Comparison of ENCODE assay signal across 8 mouse cellular contexts in genomic region chr11:114040391-114041035, GRCm38 (mm10). TPM values are rescaled to one million over a fixed set of nuclear protein-coding genes. Genes with fewer than 3 reads are reported as not detected.
DNase-seq lines count a peak whose midpoint lies in the region; ATAC-seq and TF ChIP-seq lines count a peak whose summit lies in the region.

No protein-coding gene starts in this region.

- no peaks in the 10 kb centered on the region for H3K9me3 ChIP-seq in heart, embryonic 10.5 days
- no peaks in the 10 kb centered on the region for H3K9me3 ChIP-seq in limb, embryonic 11.5 days (ENCODE audit: control insufficient read depth, low read length)

- DNase-seq in heart, adult 2 months: peak; percentile 19 to 23
- no peak for DNase-seq in heart, postnatal 25 days (ENCODE audit: low spot score)
- DNase-seq in cerebellum, postnatal 10 days: peak; percentile 78 to 81
- peak; percentile 90 for DNase-seq in heart, embryonic 10.5 days (ENCODE audit: low spot score)
- no peak for DNase-seq in limb, embryonic 11.5 days (ENCODE audit: low spot score)
- peak; percentile 53 for DNase-seq in retina, postnatal 7 days (ENCODE audit: low read depth, low spot score)
- no peak for DNase-seq in frontal cortex, postnatal 36 days (ENCODE audit: low spot score in 2 of 2)

- no peak overlapping the region for H3K9ac ChIP-seq in heart, adult 2 months (ENCODE audit: low read depth, low read length)
- no peak overlapping the region for H3K9ac ChIP-seq in limb, embryonic 11.5 days (ENCODE audit: low read length)

- no peak overlapping the region for H3K4me2 ChIP-seq in limb, embryonic 11.5 days (ENCODE audit: low read depth, severe bottlenecking)

- H3K27ac ChIP-seq in heart, adult 2 months: no peak overlapping the region
- peak overlapping the region; percentile 84 for H3K27ac ChIP-seq in heart, embryonic 10.5 days
- H3K27ac ChIP-seq in limb, embryonic 11.5 days (replicated peaks; ENCODE audit: low read depth, low read length): no peak overlapping the region

- H3K36me3 ChIP-seq in heart, adult 2 months (ENCODE audit: control insufficient read depth, insufficient read depth, low read length): no peaks in the 10 kb centered on the region
- no peaks in the 10 kb centered on the region for H3K36me3 ChIP-seq in heart, embryonic 10.5 days
- H3K36me3 ChIP-seq in limb, embryonic 11.5 days (ENCODE audit: control insufficient read depth, insufficient read depth, low read length): no peaks in the 10 kb centered on the region

- no peak for TF ChIP-seq CTCF in heart, adult 2 months (IDR thresholded peaks at IDR 0.05)

- H3K4me3 ChIP-seq in heart, adult 2 months: no peak overlapping the region
- H3K4me3 ChIP-seq in heart, embryonic 10.5 days: peak overlapping the region; percentile 13
- no peak overlapping the region for H3K4me3 ChIP-seq in limb, embryonic 11.5 days (ENCODE audit: low read depth, low read length)

- no peak for TF ChIP-seq EP300 in heart, adult 2 months (IDR thresholded peaks at IDR 0.05; ENCODE audit: insufficient read depth, low read depth, low read length)

- H3K27me3 ChIP-seq in heart, adult 2 months (ENCODE audit: control insufficient read depth, insufficient read depth, low read length): no peaks in the 10 kb centered on the region
- no peaks in the 10 kb centered on the region for H3K27me3 ChIP-seq in heart, embryonic 10.5 days (ENCODE audit: insufficient read depth, poor library complexity, severe bottlenecking)
- H3K27me3 ChIP-seq in limb, embryonic 11.5 days (ENCODE audit: control insufficient read depth, insufficient read depth, low read length): no peaks in the 10 kb centered on the region

- intact Hi-C loops in heart, adult 2 months (cut with DNase I): no loop called here
- intact Hi-C loops in heart, postnatal 25 days (cut with DNase I): no loop called here

- no peaks in the 10 kb centered on the region for H3K79me2 ChIP-seq in heart, adult 2 months (replicated peaks; ENCODE audit: control insufficient read depth, insufficient read depth, low read length)

- ATAC-seq in limb, embryonic 11.5 days (ENCODE audit: insufficient number of reproducible peaks, low FRiP score, low TSS enrichment, low read depth): 0 out of 2 replicates have a peak, but pooled peaks have one; percentile 41
- ATAC-seq in granulocyte monocyte progenitor cell, adult 5-6 weeks (replicated peaks; ENCODE audit: poor library complexity, severe bottlenecking): no peak

- TF ChIP-seq POLR2A in heart, adult 2 months (IDR thresholded peaks at IDR 0.05; ENCODE audit: insufficient read depth, low read depth, low read length): no peak

- 17% methylated on average over 9 of the region's 10 CpGs for WGBS in heart, adult 2 months
- WGBS in heart, embryonic 10.5 days: 13% methylated on average over 10 of the region's 10 CpGs
- 12% methylated on average over 9 of the region's 10 CpGs for WGBS in limb, embryonic 11.5 days

- H3K4me1 ChIP-seq in heart, adult 2 months (ENCODE audit: control insufficient read depth, insufficient read depth, low read length): 0 out of 2 replicates have a peak, but pooled peaks cover 1% of the 10 kb centered on the region
- H3K4me1 ChIP-seq in heart, embryonic 10.5 days: peaks cover 75% of the 10 kb centered on the region
- H3K4me1 ChIP-seq in limb, embryonic 11.5 days (ENCODE audit: control insufficient read depth, insufficient read depth, low read length): peaks cover 8% of the 10 kb centered on the region; the same call in 1 of the 2 replicates

RNA-seq across cellular contexts. Expression of gene Sdk2, which starts 26.3 kb away (rescaled TPM):
- 1 to 10 TPM; 1.5 to 1.9 TPM for total RNA-seq in heart, adult 2 months (2021)
- polyA plus RNA-seq in heart, adult 2 months (2012; rRNA removed): 0.41 and 0.49 TPM in 2 replicates
- total RNA-seq in heart, postnatal 25 days (2021): 1 to 10 TPM; 1.2 to 2.0 TPM
- polyA plus RNA-seq in heart, embryonic 10.5 days (2016; fragmentation: Nextera tagmentation; extraction: Ambion mirVana): 2.4 and 4.1 TPM in 2 replicates
- 0.60 and 0.70 TPM in 2 replicates for polyA plus RNA-seq in limb, embryonic 11.5 days (2014; fragmentation: Nextera tagmentation; extraction: Ambion mirVana)
- 0.04 TPM in 1 of 2 replicates, not detected in the other for total RNA-seq in granulocyte monocyte progenitor cell, adult 5-6 weeks (2014; fragmentation: Nextera tagmentation)
- total RNA-seq in granulocyte monocyte progenitor cell, adult 5-6 weeks (2017): not detected in 2 replicates

Comparison
In these comparisons a context has a peak if more than half of its experiments do, and no peak if none do; other contexts are left out.
1. DNase-seq: peak in heart, adult 2 months (2 of 2), cerebellum, postnatal 10 days (2 of 2), heart, embryonic 10.5 days (single experiment) and retina, postnatal 7 days (single experiment); none in heart, postnatal 25 days (single experiment), limb, embryonic 11.5 days (single experiment) and frontal cortex, postnatal 36 days (0 of 2).